Mouse (Mus musculus) bone marrow macrophage, adult 2 months (primary cell): ENCODE results near the gene Edf1.

ENCODE experiments used
- CTCF ChIP-seq: IDR thresholded peaks from 2 replicates; pipeline ENCODE4 v1.5.1; 2012; ENCODE audit warnings: low read depth, mild to moderate bottlenecking, low read length, moderate library complexity
- POLR2A ChIP-seq: IDR thresholded peaks from 2 replicates; pipeline ENCODE4 v1.6.1; 2012; ENCODE audit warnings: mild to moderate bottlenecking, low read depth, low read length, borderline replicate concordance

GRCm38 (mm10) chr2:25526510-25527302, 30.9 kb upstream of the Edf1 start:
- no peak for TF ChIP-seq CTCF
- TF ChIP-seq POLR2A = no peak
